Comparison of ENCODE assay signal across 31 mouse cellular contexts in the genomic region with DNA sequence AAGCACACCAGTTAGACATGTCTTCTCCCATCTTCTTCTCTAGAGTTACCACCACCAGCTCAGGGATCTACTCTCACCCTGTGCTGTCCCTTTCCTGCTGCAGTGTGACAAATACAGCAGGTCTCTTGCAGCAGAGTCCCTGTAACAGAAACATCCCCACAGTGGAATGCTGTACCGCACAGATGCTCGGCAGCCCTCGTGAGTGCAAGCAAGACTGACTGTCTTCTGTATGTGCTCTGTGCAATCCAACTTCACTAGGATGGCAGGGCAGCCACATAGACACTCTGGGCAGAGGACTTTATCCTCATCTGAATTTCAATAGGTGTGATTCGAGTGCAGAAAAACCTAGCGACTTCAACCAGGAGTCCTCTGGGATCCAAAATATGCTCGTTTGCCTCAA.
DNase-seq lines count a peak whose midpoint lies in the region; ATAC-seq lines count a peak whose summit lies in the region.
"Had no signal": no experiment of that assay in that cellular context is flagged by ENCODE, and none has a peak within 500 bp of the region (broad histone marks: within the 10 kb centered on the region; RNA-seq: fewer than 3 reads in every experiment).

No protein-coding gene starts in this region.

- DNase-seq in heart, adult 11 months, result peak; percentile 58
- DNase-seq in heart, postnatal 10 days, result no peak
- DNase-seq in intestine, embryonic 14.5 days (ENCODE audit: low spot score), result no peak
- peak; percentile 31 for DNase-seq in brain, adult 2 months (ENCODE audit: low read depth, low spot score)
- DNase-seq in midbrain, embryonic 10.5 days (ENCODE audit: low spot score), result no peak
- DNase-seq: adrenal gland, postnatal 10 days; adrenal gland, postnatal 36 days; B cell, adult 2 months; cerebellum, adult 11-12 months; cerebellum, adult 8-10 months; cerebellum, postnatal 10 days; cerebellum, postnatal 36 days; embryo, embryonic 11 days; gastrocnemius, adult 2 months; gastrocnemius, postnatal 14 days; heart, adult 18-20 months; heart, postnatal 14 days; heart, postnatal 4 days; kidney, adult 11 months had no signal

- H3K36me3 ChIP-seq in intestine, embryonic 14.5 days (ENCODE audit: control insufficient read depth, insufficient read depth, low read length), result no peaks in the 10 kb centered on the region
- H3K36me3 ChIP-seq in intestine, embryonic 15.5 days, result no peaks in the 10 kb centered on the region
- H3K36me3 ChIP-seq in neural tube, embryonic 15.5 days, result no peaks in the 10 kb centered on the region
- H3K36me3 ChIP-seq in midbrain, embryonic 10.5 days, result no peaks in the 10 kb centered on the region
- H3K36me3 ChIP-seq: embryonic facial prominence, embryonic 10.5 days; embryonic facial prominence, embryonic 13.5 days; forebrain, embryonic 12.5 days; forebrain, embryonic 15.5 days; G1E; heart, embryonic 12.5 days; heart, embryonic 15.5 days; hindbrain, embryonic 12.5 days had no signal

- WGBS in intestine, embryonic 14.5 days, result 47% methylated on average over 6 of the region's 6 CpGs
- 52% methylated on average over 6 of the region's 6 CpGs for WGBS in intestine, embryonic 15.5 days
- WGBS in neural tube, embryonic 15.5 days, result 50% methylated on average over 6 of the region's 6 CpGs
- 57% methylated on average over 6 of the region's 6 CpGs for WGBS in midbrain, embryonic 10.5 days

- no peak overlapping the region for H3K4me2 ChIP-seq in intestine, embryonic 14.5 days (ENCODE audit: low read length)
- no peak overlapping the region for H3K4me2 ChIP-seq in intestine, embryonic 15.5 days (replicated peaks)
- H3K4me2 ChIP-seq in neural tube, embryonic 15.5 days, result peak overlapping the region; percentile 15
- H3K4me2 ChIP-seq: embryonic facial prominence, embryonic 13.5 days; forebrain, embryonic 12.5 days; forebrain, embryonic 15.5 days; heart, embryonic 12.5 days; heart, embryonic 15.5 days; hindbrain, embryonic 12.5 days had no signal

- H3K4me3 ChIP-seq in intestine, embryonic 14.5 days (ENCODE audit: low read depth, low read length), result no peak overlapping the region
- no peak overlapping the region for H3K4me3 ChIP-seq in intestine, embryonic 15.5 days (replicated peaks)
- H3K4me3 ChIP-seq in neural tube, embryonic 15.5 days (replicated peaks), result no peak overlapping the region
- no peak overlapping the region for H3K4me3 ChIP-seq in midbrain, embryonic 10.5 days
- H3K4me3 ChIP-seq: embryonic facial prominence, embryonic 10.5 days; embryonic facial prominence, embryonic 13.5 days; erythroblast, embryonic 14.5 days; forebrain, embryonic 12.5 days; forebrain, embryonic 15.5 days; gastrocnemius, adult 2 months; heart, embryonic 12.5 days; heart, embryonic 15.5 days; hindbrain, embryonic 12.5 days had no signal

- peak overlapping the region; percentile 41; the same call in 1 of the 2 replicates for H3K27ac ChIP-seq in intestine, embryonic 14.5 days (ENCODE audit: low read depth)
- H3K27ac ChIP-seq in intestine, embryonic 15.5 days, result no peak overlapping the region
- no peak overlapping the region for H3K27ac ChIP-seq in neural tube, embryonic 15.5 days (replicated peaks)
- H3K27ac ChIP-seq in midbrain, embryonic 10.5 days (replicated peaks), result no peak overlapping the region
- H3K27ac ChIP-seq: embryonic facial prominence, embryonic 10.5 days; embryonic facial prominence, embryonic 13.5 days; forebrain, embryonic 12.5 days; forebrain, embryonic 15.5 days; gastrocnemius, adult 2 months; heart, embryonic 15.5 days; hindbrain, embryonic 12.5 days had no signal

- H3K9ac ChIP-seq in intestine, embryonic 14.5 days (ENCODE audit: low read length), result no peak overlapping the region
- H3K9ac ChIP-seq in intestine, embryonic 15.5 days, result no peak overlapping the region
- H3K9ac ChIP-seq in neural tube, embryonic 15.5 days (replicated peaks), result no peak overlapping the region
- H3K9ac ChIP-seq: embryonic facial prominence, embryonic 13.5 days; forebrain, embryonic 12.5 days; forebrain, embryonic 15.5 days; heart, embryonic 12.5 days; heart, embryonic 15.5 days; hindbrain, embryonic 12.5 days had no signal

- no peak for ATAC-seq in intestine, embryonic 14.5 days (replicated peaks; ENCODE audit: low FRiP score, low TSS enrichment, low read depth)
- ATAC-seq in intestine, embryonic 15.5 days, result no peak
- no peak for ATAC-seq in neural tube, embryonic 15.5 days (ENCODE audit: low FRiP score)
- ATAC-seq: forebrain, embryonic 15.5 days; Patski had no signal

- intact Hi-C loops in heart, postnatal 10 days (cut with DNase I), result no loop called here

- no peaks in the 10 kb centered on the region for H3K9me3 ChIP-seq in intestine, embryonic 14.5 days (ENCODE audit: control insufficient read depth, low read length)
- no peaks in the 10 kb centered on the region for H3K9me3 ChIP-seq in intestine, embryonic 15.5 days
- H3K9me3 ChIP-seq in neural tube, embryonic 15.5 days (replicated peaks), result no peaks in the 10 kb centered on the region
- H3K9me3 ChIP-seq in midbrain, embryonic 10.5 days (replicated peaks), result no peaks in the 10 kb centered on the region
- H3K9me3 ChIP-seq: embryonic facial prominence, embryonic 10.5 days; embryonic facial prominence, embryonic 13.5 days; forebrain, embryonic 12.5 days; forebrain, embryonic 15.5 days; heart, embryonic 12.5 days; heart, embryonic 15.5 days; hindbrain, embryonic 12.5 days had no signal

- peaks cover 11% of the 10 kb centered on the region; the same call in 1 of the 2 replicates for H3K4me1 ChIP-seq in intestine, embryonic 14.5 days (replicated peaks; ENCODE audit: control insufficient read depth, insufficient read depth, low read length)
- H3K4me1 ChIP-seq in intestine, embryonic 15.5 days (replicated peaks), result 0 out of 2 replicates have a peak, but pooled peaks cover 3% of the 10 kb centered on the region
- peaks cover 12% of the 10 kb centered on the region for H3K4me1 ChIP-seq in neural tube, embryonic 15.5 days
- no peaks in the 10 kb centered on the region for H3K4me1 ChIP-seq in midbrain, embryonic 10.5 days
- H3K4me1 ChIP-seq: forebrain, embryonic 12.5 days; forebrain, embryonic 15.5 days; heart, embryonic 12.5 days; heart, embryonic 15.5 days; hindbrain, embryonic 12.5 days had no signal

- no peaks in the 10 kb centered on the region for H3K27me3 ChIP-seq in intestine, embryonic 14.5 days (replicated peaks; ENCODE audit: control insufficient read depth, insufficient read depth, low read length)
- no peaks in the 10 kb centered on the region for H3K27me3 ChIP-seq in intestine, embryonic 15.5 days (replicated peaks)
- H3K27me3 ChIP-seq in neural tube, embryonic 15.5 days (replicated peaks), result no peaks in the 10 kb centered on the region
- no peaks in the 10 kb centered on the region for H3K27me3 ChIP-seq in midbrain, embryonic 10.5 days (ENCODE audit: low read depth, poor library complexity, severe bottlenecking)
- H3K27me3 ChIP-seq: embryonic facial prominence, embryonic 13.5 days; forebrain, embryonic 15.5 days; hindbrain, embryonic 12.5 days; Patski had no signal

Comparison
In these comparisons a context has a peak if more than half of its experiments do, and no peak if none do; other contexts are left out.
1. DNase-seq: peak in heart, adult 11 months (single experiment) and brain, adult 2 months (single experiment); none in heart, postnatal 10 days (0 of 2), intestine, embryonic 14.5 days (single experiment) and midbrain, embryonic 10.5 days (single experiment).